Mouse (Mus musculus) mouse trophoblast stem cell (cell line): ENCODE data around the gene Ccdc61.

Experiments used
- in situ Hi-C, 2 experiments: fragments of 300-500 bp; cut with MseI, MboI; formaldehyde crosslinking; loops; 2 replicates in 1 of 2; 3 replicates in 1 of 2; pipeline ENCODE4 v1.15.1; 2025

Ccdc61 gene

DNA sequence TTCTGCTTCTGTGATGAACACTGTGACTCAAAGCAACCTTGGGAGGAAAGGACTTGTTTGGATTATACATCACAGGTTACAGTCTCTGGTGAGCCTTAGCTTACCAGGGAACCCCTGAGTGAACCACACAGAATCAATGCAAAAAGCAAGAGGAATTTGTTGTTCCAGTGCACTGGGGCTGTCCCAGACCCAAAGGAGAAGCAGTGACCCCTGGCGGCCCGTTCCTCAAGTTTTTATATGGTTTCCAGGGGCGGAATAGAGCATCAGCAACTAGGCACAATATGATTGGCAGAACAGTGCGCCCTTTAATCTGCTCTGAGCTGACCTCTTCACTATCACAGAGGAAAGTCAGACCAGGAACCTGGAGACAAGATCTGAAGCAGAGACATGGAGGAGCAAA is 6.0 kb upstream of the Ccdc61 start:
- in situ Hi-C loops = no loop called here

DNA sequence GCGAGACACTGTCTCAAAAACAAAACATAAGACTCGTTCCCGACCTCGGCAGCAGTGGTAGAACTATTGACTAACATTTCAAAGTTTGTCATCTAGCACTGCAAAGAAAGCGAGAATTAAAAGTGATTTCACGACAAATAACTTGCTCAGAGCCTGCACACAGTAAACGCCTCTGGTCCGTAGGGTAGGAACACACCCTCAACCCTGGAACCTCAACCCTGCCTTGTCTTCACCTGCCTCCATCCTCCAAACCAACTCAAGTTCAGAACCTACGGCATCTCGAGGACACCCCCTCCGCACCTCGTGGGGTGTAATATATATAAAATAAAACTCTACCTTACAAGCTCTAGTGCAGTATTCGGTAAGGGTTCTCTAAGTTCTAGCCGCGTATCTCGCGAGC is 418 bp downstream of the Ccdc61 start:
- in situ Hi-C loops = no loop called here

DNA sequence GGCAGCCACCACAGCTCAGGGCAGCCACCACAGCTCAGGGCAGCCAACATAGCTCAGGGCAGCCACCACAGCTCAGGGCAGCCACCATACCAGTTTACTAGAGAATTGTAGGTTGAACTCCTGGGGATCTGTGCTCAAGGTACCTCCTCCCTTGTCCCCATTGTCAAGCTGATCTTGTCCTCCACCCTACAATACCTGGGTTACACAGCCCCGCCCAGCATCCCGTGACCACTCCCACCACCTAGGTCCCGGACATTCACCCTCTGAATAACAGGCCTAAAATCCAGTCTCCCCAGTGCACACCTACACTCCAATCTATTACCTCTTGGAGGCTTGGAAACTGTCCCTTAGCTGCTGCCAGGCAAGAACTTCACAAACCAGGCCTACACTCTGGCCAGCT is 5.2 kb downstream of the Ccdc61 start:
- in situ Hi-C loops = no loop called here

DNA sequence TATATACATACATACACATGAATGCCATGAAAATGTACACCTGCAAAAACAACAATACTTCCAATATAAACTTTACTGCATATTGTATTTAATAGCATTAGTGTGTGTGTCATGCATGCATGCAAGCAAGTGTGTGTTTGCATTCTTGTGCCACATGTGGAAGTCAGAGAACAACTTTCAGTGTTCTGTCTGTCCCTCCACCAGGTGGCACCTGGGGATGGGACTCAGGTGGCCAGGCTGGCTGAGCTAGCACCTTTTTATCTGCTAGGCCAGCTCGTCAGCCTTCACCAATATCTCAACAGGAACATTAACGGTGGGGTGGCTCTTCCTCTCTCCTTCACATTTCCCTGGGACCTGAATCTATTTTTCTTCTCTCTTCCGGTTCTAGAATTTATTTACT is 7.7 kb downstream of the Ccdc61 start:
- in situ Hi-C loops = no loop called here

DNA sequence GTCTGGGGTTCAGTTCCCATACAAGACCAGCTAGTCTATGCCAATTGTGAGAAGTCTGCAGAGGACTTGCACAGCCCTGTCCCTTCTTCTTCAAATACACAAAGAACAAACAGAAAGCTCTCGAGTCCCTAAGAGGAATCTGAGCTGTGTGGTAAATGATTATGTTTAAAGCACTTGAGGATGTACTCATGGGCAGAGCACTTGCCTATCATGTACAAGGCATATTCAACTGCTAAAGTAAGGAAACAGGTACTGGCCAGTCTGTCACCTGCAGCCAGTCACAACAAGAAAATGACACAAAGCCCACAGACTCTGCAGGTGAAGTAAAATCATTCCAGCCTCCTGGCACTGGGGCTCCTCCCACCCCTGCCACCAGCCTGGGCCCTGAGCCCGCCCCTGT is 9.7 kb downstream of the Ccdc61 start:
- in situ Hi-C loops = no loop called here

DNA sequence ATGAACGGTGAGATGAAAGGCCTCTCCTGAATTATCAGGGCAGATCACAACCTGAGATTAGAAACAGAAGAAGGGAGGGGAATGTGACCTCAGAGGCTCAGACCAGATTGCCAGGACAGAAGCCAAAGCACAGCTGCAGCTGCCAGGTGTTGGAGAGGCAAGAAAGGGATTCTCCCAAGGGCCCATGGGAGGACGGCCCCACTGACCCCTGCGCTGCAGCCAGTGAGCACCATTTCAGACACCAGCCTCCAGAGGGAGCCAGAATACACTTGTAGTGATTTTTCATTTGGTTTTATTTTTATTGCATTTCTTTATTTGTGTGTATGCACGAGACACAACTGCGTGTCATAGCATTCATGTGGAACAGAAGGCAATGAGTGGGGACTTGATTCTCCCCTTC is 13.7 kb downstream of the Ccdc61 start:
- in situ Hi-C loops = loop anchor here in 1 of 2 experiments (25.0 kb wide), 1 partner anchor 1834 kb away; the partner anchor contains the start of genes Hif3a and Psg16

GRCm38 (mm10) chr7:18893651-18894430 is 16.4 kb downstream of the Ccdc61 start:
- in situ Hi-C loops = loop anchor here in 1 of 2 experiments (25.0 kb wide), 1 partner anchor 1832 kb away; the partner anchor contains the start of genes Hif3a and Psg16

DNA sequence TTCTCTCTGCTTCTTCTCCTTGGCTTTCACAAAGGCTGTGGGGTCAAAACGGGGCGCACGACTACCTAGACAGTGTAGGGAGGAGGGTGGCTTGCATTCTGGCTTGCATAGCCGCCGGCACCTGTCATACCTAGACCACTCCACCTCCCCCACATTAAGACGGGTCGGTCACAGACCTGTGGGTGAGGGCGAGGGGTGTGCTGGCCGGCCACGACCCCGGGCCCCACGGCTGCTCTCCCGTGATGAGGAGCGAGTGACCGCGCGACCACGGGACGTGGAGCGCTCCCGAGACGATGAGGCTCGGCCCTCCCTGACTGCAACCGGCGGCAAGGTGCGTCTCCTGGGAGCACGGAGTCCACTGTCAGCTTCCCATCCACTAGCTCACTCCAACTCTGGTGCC is 17.2 kb downstream of the Ccdc61 start:
- in situ Hi-C loops = loop anchor here in 1 of 2 experiments (25.0 kb wide), 1 partner anchor 1831 kb away; the partner anchor contains the start of genes Hif3a and Psg16

GRCm38 (mm10) chr7:18891872-18892599 is 18.2 kb downstream of the Ccdc61 start:
- in situ Hi-C loops = loop anchor here in 1 of 2 experiments (25.0 kb wide), 1 partner anchor 1830 kb away; the partner anchor contains the start of genes Hif3a and Psg16

GRCm38 (mm10) chr7:18890848-18891247 is 19.4 kb downstream of the Ccdc61 start:
- in situ Hi-C loops = loop anchor here in 1 of 2 experiments (25.0 kb wide), 1 partner anchor 1829 kb away; the partner anchor contains the start of genes Hif3a and Psg16

DNA sequence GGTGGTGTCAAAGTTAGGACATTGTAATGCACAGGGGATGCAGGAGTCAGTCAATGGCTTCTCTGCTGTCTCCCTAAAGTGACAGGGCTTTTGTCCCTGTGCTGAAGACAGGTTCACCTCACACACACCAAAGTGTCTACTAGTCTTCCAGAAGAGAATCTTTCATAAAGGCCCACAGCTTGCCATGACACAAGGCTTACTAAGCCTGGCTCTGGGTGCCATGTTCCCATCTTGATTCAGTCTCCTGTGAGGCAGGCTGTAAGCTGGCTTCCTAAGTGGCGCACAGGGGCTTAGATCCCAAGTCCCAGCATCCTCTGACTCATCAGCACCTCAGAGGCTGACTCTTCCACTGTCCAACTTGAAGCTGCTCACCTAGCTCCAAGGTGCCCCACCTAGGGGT is 23.3 kb downstream of the Ccdc61 start:
- in situ Hi-C loops = loop anchor here in 1 of 2 experiments (25.0 kb wide), 1 partner anchor 1825 kb away; the partner anchor contains the start of genes Hif3a and Psg16

- in situ Hi-C loops = loop anchor here in 1 of 2 experiments (25.0 kb wide), 1 partner anchor 1823 kb away; the partner anchor contains the start of genes Hif3a and Psg16
Observed at GRCm38 (mm10) chr7:18884745-18885422, 25.3 kb downstream of the Ccdc61 start.

DNA sequence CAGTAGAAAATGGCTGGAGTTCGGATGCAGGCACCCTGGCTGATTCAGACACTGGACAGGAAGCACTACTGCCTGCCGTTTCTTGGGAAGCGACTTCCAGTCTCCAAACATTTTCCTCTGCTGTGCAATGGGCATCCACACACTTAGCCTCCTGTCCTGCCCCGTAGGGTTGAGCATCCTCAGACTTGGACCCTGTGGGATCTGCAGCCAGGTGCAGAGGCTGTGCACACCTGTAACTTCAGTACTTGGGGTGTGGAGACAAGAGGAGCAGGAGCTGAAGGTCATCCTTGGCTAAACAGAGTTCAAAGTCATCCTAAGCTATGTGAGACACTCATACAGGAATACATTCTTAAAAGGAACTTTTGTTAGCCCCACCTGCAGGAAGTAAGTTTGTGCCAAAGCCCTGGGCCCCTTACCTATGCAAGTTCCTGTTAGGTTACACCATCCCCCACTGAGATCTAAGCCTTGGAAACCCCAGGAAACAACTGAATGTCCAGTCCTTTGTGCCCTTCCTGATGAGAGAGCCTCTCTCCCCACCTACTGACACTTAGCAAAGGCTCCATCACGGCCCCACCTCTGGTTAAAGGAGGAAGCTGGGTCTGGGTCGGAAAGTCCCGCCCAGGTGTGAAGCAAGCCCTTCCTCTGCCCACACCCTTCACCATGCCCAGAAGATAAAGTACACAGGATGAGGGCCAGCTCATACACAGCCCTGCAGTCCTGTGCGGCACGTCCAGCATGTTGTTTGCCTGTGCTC is 26.0 kb downstream of the Ccdc61 start:
- in situ Hi-C loops = loop anchor here in 1 of 2 experiments (25.0 kb wide), 1 partner anchor 1822 kb away; the partner anchor contains the start of genes Hif3a and Psg16

- in situ Hi-C loops = loop anchor here (10.0 to 25.0 kb wide), 3 partner anchors 124 to 1816 kb away; partner anchors contain the start of genes Hif3a (in 1 of the 2), Psg16 (in 1 of the 2) and Psg22 (in 1 of the 2)
Observed at GRCm38 (mm10) chr7:18878691-18879090, 31.5 kb downstream of the Ccdc61 start.

DNA sequence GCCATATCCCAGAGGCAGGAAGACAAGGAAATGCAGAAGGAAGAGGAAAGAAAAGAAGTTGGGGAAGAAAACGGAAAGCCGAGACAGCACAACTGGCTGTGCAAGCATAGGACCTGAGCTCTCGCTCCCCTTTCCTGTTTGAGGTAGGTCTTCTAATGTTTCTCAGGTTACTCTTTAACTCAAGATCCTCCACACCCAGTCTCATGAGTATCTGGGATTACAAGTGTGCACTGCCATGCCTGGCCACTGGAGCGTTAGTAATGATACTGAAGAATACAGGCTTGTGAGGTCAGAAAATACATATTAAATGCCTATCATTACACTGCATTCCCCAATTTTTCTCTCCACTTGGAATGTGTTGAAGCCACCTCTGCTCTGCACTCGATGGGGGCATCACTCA is 34.8 kb downstream of the Ccdc61 start:
- in situ Hi-C loops = loop anchor here (10.0 to 25.0 kb wide), 3 partner anchors 121 to 1813 kb away; partner anchors contain the start of genes Hif3a (in 1 of the 2), Psg16 (in 1 of the 2) and Psg22 (in 1 of the 2)

- in situ Hi-C loops = loop anchor here (10.0 kb wide), 2 partner anchors 118 to 158 kb away; partner anchors contain the start of gene Psg22 (in 1 of the 2)
Observed at GRCm38 (mm10) chr7:18873253-18873652, 37.0 kb downstream of the Ccdc61 start.

DNA sequence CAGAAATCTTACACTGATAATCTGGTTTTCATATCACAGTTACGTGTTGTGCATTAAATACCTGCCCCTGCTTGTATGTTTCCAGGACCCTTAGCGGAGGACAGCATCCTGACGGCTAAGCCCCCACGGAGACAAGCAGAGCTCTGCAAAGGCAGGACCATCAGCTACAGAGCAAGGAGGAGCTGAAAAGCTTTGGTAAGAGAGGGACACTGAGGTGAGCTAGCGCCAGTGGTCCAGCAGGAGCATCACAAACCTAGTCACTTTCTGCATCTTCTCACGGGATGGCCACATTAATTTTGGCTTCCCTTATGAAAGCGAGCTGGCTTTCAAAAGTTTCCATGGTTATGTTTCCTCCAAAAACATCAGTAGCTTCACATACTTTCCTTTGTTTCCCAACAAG is 37.4 kb downstream of the Ccdc61 start:
- in situ Hi-C loops = loop anchor here (10.0 kb wide), 2 partner anchors 118 to 158 kb away; partner anchors contain the start of gene Psg22 (in 1 of the 2)

- in situ Hi-C loops = loop anchor here (10.0 kb wide), 2 partner anchors 117 to 157 kb away; partner anchors contain the start of gene Psg22 (in 1 of the 2)
Observed at GRCm38 (mm10) chr7:18872014-18872802, 38.0 kb downstream of the Ccdc61 start.

DNA sequence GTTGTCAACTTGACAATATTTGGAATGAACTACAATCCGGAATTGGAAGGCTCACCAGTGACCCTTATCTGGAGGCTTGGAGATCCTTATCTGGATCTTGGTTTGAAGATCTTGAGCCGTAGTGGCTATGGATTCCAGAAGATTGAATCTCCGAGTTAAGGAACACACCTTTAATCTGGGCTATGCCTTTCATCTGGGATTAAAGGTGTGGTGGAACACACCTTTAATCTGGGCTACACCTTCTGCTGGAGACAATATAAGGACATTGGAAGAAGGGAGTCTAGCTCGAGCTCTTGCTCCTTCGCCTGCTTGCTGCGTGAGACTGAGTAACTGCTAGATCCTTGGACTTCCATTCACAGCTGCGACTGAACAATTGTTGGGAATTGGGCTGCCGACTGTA is 39.2 kb downstream of the Ccdc61 start, which contains the start of gene Pglyrp1:
Gene Pglyrp1, plus strand, starts transcription at position 301 of the 400 bp plus-strand sequence.
- in situ Hi-C loops = loop anchor here (10.0 kb wide), 2 partner anchors 116 to 156 kb away; partner anchors contain the start of gene Psg22 (in 1 of the 2)
